Mouse (Mus musculus) heart, postnatal 36 days (tissue): ENCODE results near the gene Prss27. TPM values are rescaled to one million over a fixed set of nuclear protein-coding genes. Genes with fewer than 3 reads are reported as not detected.
"Not testable (repeated sequence)": the region's sequence is repeated elsewhere in the genome, so short reads cannot be mapped to it uniquely, and the experiment has no call there.

ENCODE experiments used
- DNase-seq, 2 experiments: peaks; one replicate each; pipeline ENCODE4 v3.0.0; 2021 to 2022
- intact Hi-C: fragments of 180-260 bp; cut with DNase I; formaldehyde crosslinking; loops from one replicate; pipeline ENCODE4 v1.15.1; 2025
- total RNA-seq, 2 experiments: library from RNA; stranded (reverse); gene quantifications; 2 replicates each; pipeline ENCODE4 v1.2.3; 2021

Gene Prss27
- total RNA-seq, 2 experiments from 2014 or later: not detected

DNA sequence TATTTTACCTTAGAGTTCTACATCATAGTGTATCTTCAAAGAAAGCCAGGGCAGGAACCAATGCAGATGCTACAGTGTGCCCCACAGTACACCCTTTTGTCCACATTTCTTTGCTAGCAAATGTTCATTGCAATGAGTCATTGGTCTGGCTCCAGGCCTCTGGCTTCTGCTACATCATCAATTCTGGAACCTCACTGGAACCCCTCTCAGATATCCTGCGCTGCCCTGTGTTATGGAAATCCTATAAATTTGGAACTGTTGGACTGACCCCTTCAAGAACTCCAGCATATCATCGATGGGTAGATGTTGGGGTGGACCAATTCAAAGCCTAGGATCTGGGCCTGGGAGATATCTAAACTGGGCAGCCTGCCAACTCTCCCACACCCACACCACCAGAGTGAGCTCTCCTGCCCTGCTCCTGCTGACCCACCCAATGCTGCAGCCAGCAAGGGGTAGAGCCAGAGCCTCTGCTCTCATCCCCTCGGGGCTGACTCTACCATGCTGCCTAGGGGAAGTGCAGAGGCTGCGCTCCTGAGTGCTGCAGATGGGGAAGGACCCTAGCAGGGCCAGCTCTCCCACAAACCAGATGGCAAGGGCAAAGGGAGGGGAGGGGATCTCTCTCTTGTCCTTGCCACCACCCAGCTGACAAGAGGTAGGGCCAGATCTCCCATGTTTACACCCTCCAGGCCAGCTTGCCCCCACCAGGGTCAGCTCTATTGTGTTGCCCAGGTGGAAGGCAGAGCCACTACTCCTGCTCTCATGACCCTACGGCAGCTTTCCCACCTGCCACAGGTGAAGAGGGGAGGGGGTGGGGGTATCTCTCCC lies 16.4 kb upstream of the Prss27 start:
- intact Hi-C loops: no loop called here
- DNase-seq: peak; percentile 14 to 16

DNA sequence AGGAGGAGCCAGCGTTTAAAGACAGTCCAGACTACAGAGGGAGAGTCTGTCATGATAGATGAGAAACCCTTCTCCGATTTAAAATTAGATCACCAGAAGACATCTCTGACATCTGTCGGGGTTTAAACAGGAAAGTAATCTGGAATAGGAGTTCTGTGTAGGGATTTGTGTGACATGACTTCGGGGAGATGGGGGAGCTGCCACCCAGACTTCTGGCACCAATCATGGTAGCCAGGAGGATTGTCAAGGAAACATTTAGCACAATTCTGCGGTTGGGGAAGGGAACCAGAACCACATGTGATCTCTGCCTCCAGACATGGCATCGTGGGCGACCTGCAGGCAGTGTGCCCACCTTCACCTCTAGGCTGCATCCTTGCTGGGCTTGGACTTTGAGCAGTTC lies 8.5 kb upstream of the Prss27 start:
- DNase-seq: no peak
- intact Hi-C loops: no loop called here

- intact Hi-C loops: no loop called here
- no peak for DNase-seq
Measured at GRCm38 (mm10) chr17:24030551-24030950, 7.4 kb upstream of the Prss27 start.

- DNase-seq: no peak
- intact Hi-C loops: no loop called here
Measured at GRCm38 (mm10) chr17:24035087-24035486, 2.9 kb upstream of the Prss27 start.

DNA sequence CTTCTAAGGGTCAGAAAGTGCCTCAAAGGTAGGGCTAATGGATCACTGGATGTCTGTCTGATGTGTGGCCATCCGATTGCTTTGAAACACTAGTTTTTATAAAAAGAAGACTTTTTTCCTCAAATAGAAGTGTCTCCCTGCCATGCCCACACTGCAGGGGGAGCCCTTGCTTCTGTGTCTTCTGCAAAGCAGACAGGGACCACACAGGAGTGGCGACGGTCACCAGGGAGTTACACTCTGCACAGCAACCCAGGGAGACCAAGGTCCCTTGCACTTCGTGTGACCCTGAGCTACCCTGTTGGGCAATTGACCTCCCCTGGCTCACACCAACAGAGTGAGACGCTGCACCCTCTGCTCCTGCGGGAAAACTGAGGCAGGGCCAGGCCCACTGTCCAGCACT lies 990 bp upstream of the Prss27 start:
- DNase-seq: no peak
- intact Hi-C loops: no loop called here

GRCm38 (mm10) chr17:24037360-24037759 lies 584 bp upstream of the Prss27 start:
- DNase-seq: no peak
- intact Hi-C loops: no loop called here

GRCm38 (mm10) chr17:24044482-24044881 lies 6.5 kb downstream of the Prss27 start:
- intact Hi-C loops: no loop called here
- no peak for DNase-seq

DNA sequence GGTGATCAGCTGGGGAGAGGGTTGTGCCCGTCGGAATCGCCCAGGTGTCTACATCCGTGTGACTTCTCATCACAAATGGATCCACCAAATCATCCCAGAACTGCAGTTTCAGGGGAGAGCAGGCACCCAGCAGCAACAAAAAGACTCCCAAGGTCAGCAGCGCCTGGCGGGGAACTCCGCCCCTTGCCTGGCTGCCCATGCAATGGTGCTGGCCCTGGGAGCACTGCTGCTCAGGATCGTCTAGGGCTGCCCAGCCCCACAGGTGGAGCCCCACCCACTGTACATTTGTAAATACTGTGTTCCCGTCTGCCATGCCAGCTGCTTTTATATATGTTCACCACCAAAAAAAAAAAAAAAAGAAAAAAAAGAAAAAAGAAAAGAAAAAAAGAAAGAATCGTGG lies 7.7 kb downstream of the Prss27 start:
- no peak for DNase-seq
- intact Hi-C loops: no loop called here

DNA sequence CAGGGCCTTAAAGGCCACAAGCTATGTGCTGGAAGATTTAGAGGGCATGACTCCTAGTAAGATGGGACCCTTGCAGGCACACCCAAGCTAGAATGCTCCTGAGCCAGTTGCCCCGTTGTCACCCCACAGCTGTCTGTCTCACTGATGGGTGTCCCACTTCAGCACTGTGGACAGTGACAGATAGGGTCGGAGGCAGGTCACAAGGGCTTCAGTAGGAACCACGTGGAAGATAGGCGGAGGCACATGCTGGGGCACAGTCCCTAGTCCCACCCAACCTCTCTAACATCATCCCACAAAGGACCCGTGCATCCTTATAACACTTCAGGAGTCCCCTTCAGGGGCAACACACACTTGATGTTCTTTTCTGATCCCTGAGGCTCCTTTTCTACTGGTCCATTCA lies 8.1 kb downstream of the Prss27 start:
- intact Hi-C loops: no loop called here
- no peak for DNase-seq

DNA sequence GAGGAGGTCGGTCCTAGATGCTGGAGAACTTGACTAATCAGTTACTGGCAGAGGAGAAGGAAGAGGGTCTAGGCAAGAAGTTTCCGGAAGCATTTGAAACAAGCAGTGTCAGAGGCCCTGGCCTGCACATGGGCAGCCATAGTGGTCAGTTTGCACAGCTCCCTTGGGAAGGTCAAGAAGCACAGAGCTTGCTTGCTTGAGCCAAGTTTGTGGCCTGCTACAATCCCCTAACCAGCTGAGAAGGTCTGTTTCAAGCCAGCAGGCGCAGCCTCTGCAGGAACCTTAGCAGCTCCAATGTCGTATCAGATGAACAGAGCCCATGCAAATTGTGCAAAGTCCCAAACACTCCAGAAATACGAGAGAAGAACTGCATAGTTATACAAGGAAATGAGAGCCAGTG lies 10.1 kb downstream of the Prss27 start:
- no peak for DNase-seq

GRCm38 (mm10) chr17:24049008-24049407 lies 11.1 kb downstream of the Prss27 start:
- no peak for DNase-seq
- intact Hi-C loops: no loop called here

More for the DNA sequence above, 10.1 kb downstream of the Prss27 start:
- intact Hi-C loops: no loop called here

DNA sequence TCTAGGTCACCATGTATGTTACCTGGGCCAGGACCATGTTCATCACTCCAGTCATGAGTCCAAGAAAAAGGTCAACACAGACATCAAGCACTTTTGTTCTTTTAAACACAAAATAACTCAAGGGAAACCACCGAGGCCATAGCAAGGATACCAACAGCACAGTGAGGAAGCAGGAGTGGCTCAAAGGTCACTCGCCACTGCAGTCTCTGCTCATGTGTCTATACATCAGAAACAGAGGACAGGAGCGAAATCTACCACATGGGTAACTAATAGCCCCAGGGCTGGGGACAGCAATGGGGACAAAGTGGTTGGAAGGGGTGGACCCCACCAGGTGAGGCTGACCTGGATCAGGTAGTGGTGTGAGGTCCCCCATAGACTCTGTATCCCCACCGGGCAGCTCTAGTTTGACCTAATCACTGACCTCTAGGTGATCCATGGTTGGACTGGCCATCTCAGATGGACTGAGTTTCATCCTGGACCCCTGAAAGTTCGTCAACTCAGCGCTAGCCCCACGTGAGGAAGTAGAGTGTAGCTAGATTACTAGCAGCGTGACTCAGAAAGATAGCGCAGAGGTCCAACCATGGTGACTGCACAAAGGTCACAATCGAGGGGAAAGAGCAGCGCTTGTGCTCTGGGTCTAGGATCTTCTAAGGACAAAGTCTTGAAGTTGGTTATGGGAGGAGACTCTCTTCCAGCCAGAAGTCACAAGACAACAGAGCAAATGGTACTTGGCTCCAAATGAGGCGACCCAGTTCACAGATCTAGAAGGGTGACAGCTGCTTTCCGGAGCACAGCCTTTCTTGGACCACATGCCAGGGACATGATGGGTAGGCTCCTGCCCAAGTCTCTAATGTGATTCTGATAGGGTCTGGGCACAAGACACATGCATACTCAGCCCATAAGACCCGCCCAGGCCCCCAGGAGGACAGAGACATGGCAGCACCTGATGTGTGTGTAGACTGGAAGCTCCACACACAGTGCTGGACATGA lies 19.0 kb downstream of the Prss27 start:
- intact Hi-C loops: no loop called here
- DNase-seq: no peak

- DNase-seq: no peak
Measured at GRCm38 (mm10) chr17:24057730-24058245, 19.8 kb downstream of the Prss27 start.

GRCm38 (mm10) chr17:24062459-24063155 lies 24.7 kb downstream of the Prss27 start:
- intact Hi-C loops: no loop called here

More at GRCm38 (mm10) chr17:24057730-24058245, 19.8 kb downstream of the Prss27 start:
- intact Hi-C loops: no loop called here

DNA sequence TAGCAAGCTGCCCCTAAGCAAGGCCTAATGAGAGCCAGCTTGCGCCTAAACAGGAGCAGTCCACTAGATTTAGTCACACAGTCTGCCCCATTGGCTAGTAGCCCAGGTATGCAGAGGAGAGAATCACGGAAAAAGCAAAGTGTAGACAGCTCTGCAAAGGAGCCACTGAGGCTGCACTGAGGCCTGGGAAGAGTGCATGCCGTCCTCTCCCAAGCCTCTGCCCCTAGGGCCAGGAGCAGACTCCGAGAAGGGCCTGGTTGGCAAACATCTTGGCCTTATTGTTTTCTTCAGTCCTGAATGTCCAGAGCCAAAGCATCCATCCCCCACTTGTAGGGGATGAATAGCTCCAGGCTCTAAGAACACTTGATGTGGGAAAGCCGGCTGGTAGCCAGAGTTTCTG lies 30.3 kb downstream of the Prss27 start:
- intact Hi-C loops: no loop called here
- no peak for DNase-seq

More at GRCm38 (mm10) chr17:24062459-24063155, 24.7 kb downstream of the Prss27 start:
- DNase-seq: no peak

- DNase-seq: no peak
- intact Hi-C loops: no loop called here
Measured at GRCm38 (mm10) chr17:24069531-24069930, 31.6 kb downstream of the Prss27 start.

DNA sequence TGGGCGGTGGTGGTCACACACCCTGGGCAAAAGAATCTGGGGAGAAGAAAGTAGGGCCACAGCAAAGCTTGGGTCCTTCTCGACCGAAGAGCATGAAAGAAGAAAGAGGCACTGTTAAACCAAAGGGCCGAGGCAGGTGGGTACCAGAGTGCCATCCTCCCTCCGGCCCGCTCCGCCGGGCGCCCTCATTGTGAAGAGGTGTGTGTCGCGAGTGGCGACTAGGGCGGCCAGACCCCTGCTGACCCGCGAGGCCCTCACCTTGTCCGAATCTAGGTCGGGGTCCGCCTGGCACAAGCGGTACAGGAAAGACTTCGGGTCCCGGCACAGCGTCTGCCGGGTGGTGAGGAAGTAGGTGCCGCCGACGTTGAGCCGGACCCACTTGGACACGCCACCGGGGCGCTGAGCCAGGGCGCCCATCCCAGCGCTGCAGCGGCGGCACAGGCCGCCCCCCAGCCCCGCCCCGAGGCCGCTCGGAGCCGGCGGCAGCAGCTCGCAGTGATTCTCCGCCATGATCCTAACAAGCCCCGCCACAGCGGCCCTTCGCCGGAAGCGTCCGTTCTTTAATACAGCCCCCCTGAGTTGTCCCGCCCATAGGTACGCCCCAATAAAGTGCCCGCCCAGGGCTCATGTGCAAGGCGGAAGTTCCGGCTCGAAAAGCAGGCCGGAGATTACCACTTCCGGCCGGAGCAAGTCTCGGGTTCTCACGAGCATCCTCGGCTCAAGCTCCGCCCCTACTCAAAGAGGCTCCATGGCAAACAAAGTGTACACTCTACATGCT lies 35.2 kb downstream of the Prss27 start, which contains the start of gene Kctd5:
Gene Kctd5, minus strand, starts transcription at position 567 of the 778 bp plus-strand sequence.
- peak; percentile 94 to 95 for DNase-seq
- intact Hi-C loops: loop anchor here (2.0 kb wide), 1 partner anchor 68 kb away; no protein-coding TSS in a partner anchor

DNA sequence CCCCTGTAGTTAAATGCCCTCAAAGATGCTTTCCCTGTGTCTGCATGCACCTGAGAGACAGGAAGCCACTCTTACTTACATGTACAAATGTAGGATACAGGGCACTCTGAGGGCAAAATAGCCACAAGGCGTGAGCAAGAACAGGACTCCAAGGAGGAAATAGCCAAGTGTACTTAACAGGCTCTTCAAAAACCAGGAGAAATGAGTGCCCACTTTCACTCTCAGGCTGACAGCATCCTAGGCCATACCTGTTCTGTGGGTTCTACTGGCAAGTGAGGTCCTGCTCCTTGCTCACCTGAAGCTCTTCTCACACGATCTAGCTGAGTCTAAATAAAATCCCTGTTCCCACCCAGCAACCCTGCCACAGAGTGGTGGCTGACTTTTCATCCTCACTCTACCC lies 39.2 kb downstream of the Prss27 start:
- no peak for DNase-seq
- intact Hi-C loops: no loop called here

DNA sequence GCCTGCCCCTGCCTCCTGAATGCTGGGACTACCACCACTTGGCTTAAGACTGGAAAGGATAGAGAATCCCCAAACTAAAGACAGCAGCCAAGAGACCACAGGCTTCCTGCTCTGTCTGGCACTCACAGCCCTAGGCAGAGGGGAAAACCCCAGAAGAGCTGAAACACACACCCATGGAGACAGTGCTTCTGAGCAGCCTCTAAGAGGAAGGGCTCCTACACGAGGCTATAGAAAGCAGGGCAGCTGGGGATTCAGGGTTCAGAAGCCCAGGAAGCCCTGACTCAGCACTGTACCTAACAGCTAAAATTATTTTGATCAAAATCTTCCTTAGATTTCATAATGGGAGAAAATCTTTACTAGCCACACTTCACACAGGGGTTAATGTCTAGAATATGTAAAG lies 46.6 kb downstream of the Prss27 start:
- DNase-seq: no peak
- intact Hi-C loops: no loop called here

- DNase-seq, intact Hi-C loops: not testable (repeated sequence)
Measured at GRCm38 (mm10) chr17:24086399-24086798, 48.5 kb downstream of the Prss27 start.
